Mouse (Mus musculus) adrenal gland, postnatal 4 days (tissue): ENCODE measurements at regions not wholly inside any gene's neighbourhood (a gene's known extent, or its start where the extent isn't known, plus 50 kb on each side); places are given as distances from the start of the nearest gene placed in this dataset.

ENCODE experiments used
- DNase-seq, 2 experiments: peaks; one replicate each; pipeline ENCODE4 v3.0.0; 2021 to 2022; ENCODE audit warnings: low spot score in 2 of 2, mixed read lengths in 2 of 2

DNA sequence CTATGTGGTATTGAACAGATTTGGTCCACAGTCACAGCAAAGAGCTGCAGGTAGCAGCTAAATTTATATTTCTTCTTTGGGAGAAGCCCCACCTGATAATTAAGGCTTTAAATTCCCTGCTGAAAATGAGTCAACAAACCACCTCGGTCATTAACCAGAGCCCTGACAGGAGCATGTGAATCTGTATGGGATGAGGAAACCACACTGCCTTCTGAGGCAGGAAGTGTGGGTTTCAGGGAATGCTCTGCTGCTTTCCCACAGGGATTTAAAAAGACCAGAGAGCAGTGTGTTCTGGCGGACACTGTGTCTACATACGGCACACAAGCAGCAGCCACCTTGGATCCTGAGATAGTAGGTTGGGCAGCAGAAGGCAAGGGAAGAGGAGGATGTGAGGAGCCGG, 204.0 kb upstream of the Gm21798 start:
- no peak for DNase-seq

DNA sequence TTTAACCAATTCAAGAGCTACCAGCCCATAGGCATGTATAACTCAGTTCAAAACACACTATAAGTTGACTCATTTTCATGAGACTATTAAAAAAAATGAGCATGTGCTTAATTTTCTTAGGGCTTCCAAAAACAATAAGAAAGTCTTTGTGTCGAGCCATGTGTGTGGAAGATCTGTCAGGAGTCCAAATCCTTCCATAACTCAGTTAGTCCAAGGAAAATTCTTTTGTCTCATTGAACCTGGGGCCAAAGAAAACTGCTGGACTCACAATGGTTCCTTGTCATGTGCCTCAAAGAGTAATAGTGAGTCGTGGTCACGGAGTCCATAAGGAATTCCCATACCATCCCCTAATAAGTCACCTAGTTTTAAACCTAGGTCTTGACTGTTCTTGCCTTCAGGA, 199.0 kb upstream of the Gm21798 start:
- DNase-seq, result no peak

DNA sequence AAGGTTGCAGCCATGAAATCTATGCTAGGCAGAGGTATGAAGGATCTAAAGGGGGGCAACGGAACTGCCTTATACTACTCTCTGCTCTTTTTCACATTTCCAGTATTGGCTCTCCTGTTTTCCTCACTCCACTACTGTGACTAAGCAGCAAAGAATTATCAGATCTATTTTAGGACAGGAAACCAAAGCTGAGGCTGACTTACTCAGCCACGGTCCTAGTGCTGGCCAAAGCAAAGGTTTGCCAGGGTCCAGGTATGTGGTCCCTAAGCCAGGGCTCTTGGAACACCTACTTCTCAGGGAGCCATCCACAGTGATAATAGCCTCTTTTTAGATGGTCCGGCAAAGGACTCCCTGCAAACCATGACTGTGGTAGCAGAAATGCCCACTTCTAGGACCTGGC, 195.6 kb upstream of the Gm21798 start:
- no peak for DNase-seq

DNA sequence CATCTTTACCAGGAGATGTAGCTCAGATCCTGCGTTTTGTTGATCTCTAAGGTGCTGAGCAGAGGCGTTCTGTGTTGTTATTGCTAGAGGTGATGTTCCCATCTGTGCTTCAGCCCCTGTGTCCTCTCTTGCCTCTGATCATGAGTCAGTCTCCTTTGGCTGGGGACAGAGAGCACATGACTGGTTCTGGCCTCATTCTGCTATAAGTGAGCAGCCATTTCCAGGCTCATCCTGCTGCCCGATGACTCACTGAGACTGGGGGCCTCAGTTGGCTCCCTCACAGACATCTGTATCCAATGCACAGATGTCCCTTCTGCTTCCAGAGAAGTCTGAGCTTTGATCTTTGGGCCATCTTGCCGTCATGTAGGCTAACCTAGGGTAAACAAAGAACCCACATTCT, 194.9 kb upstream of the Gm21798 start:
- DNase-seq, result no peak

DNA sequence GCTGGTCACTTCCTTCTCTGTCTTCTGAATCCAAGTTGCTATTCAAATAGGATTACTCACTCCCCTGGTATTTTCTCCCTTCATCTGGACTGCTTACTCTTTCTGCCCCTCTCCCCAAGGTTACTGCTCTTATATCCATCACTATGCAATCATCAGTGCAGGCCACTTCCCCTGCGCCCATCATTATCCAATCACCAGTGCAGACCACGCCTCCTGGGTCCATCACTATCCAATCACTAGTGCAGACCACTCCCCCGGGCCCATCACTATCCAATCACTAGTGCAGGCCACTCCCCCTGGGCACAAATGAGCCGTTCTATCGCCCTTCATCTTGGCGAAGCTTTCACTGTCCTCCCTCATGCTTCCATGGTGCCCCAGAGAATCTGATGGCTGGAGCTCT, 191.1 kb upstream of the Gm21798 start:
- DNase-seq, result no peak

DNA sequence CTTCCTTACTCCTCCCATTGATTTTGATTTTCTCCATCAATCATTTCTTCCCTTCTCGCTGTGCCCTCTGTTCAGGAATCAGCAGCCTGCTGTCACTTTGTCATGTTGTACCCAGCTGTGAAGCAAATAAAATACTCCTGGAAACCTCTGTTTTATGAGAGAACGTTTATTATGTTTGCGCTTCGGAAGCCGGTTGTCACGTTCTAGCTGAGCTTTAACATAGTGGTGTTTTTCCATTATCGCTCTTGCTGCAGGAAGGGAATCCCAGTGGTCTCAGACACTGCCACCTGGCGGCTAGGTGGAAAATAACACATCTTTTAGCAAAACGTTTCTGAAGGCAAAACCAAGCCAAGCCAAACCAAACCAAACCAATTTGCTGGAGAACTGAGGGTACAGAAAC, 190.2 kb upstream of the Gm21798 start:
- peak; percentile 28 to 42 for DNase-seq
